Mouse (Mus musculus): Measurements from ENCODE around the gene Ivd.
A peak's percentile ranks its signal among the peaks of the same experiment; 100 is the strongest.

Ivd gene

DNA sequence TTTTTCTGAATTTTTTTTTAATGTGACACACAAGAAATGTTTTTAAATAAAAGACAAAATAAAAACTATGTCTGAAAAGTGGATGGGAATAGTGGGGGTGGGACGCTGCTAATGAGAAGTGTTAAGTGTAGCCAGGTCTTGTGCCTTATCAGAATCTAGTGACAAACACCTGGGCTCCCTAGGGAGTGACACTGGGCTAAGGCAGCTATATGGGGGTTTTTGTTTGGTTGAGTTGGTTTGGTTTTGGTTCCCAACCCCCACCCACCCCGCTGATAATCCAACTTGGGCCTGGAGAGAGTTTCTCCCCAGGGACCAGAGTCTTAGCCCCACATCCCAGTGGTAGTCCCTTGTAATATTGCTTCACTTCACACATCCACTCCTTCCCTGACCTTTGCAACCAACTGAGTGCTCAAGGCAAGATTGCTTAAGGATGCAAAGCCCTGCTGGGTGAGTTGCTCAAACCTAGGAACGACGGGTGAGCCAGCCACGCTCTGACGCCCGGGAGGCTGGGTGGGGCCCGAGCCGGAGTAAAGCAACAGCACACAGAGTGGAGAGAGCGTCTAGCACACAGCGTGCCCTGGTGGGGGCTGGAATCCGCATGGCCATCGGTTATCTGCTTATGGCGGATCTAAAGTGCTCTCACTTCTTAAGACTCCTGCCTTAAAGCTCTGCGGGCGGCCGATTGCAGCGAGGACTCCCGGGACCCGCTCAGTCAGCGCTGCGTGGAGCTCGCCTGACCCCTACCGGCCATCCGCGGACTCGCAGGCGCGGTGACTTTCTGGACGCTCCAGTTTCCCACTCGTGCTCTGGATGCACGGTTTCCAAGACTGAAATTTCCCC lies 21.3 kb downstream of the Ivd start:
- DNase-seq (ENCODE audit: low read depth) = peak; percentile 80

DNA sequence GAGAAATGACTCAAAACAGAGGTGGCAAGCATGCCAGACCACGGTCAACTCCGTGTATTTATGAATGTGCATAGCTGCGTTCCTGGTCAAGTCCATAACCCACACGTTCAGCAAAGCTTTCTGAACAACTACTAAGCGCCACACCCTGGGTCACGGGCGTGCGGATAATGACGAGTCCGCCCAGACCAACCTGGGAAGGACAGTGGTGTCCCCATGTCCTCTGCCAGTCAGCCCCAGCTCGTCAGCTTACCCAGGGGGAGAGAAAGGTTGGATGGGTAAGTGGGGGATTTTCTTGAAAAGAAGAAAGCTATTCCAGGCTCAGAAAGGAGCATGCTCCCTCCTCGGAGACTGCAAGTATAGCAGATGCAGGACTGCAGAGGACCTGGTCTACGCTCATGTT lies 25.7 kb downstream of the Ivd start:
- no peak for DNase-seq (ENCODE audit: low read depth)

DNA sequence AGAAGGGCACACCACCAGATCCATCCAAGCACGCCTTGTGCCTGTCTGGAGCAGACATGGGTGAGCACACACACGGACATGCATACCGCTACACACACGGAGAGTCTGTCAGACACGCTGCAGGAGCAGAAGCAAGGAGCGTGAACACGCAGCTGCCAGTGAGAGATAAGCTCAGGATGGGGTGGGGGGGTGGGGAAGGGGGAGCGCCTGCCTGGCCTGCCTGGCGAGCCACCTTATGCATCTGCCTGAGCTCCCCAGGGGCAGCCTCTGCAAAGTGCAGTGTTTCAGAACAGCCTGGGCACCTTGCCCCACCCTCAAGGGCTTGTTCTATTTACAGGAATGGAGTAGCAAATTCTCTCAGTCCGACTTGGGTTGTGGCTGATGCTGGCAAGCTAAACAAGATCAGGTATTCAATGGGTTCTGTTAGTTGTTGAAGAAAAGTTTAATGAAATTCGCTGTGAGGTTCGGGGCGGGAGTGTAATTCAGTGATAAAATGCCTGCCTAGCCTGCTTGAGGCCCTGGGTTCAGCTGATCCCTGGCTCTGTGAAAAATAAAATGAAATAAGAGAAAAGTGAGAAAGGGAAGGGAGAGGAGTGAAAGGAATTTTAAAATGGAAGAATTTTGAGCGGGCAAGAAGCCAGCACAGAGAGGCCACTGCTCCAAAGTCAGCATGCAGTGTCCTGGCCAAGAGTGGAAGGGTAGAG lies 26.2 kb downstream of the Ivd start:
- no peak for DNase-seq (ENCODE audit: low read depth)

DNA sequence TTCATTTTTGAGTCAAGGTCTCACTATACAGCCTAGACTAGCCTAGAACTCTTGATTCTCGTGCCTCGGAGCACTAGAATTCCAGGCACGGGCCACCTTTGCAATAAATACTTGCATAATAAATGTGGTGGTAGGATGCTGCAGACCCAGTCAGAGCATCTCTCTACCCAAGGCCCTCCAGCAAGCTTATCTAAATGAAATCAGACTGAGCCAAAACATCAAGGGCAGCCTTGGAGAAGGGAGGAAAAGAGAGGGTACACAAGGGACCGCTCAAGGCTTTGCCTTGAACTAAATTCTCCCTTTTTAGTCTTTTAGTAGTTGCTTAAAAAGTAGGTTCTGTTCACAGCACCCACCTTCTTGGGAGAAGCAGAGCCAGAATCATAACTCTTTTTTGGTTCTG lies 29.4 kb downstream of the Ivd start:
- no peak for DNase-seq (ENCODE audit: low read depth)

DNA sequence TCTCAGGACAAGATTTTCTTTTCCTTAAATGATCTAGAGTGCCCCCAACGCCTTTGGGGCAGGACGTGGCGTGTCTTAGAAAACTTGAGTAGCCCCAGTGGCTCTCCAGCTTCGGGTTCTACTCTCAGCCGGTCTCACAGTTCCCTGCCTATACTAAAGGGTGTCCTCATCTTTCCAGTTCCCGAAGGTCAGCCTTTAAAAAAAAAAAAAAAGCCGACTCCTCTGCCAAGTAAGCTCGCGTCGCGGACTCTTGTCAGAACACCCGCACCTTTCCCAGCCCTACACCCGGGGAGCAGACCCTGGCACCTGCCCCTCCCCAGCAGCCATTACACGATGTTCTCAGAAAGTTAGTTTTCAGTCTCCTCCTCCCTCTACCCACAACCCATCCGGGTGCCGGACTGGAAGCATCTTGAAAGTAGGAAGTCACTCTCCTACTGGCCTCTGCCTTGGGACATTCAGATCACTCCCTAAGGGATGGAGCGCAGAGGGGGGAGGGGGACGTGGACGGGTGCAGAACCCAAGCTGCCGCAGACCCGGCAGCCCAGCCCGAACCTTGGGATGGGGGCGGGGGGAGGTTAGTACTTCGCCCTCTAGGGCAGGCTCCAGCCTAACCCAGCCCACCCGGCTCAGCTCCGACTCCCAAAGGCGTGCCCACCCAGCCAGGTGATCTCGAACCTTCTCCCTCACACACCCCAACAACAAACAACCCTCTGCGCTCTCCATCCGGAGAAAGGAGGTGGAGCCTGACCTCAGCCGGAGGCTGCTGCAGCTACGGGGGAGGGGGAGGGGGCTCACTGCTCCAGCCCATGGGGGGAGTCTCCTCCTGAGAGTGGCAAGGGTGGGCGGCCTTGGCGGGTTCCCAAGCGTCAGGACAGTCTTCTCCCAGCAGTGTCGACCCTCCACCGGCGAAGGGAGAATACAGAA lies 34.5 kb downstream of the Ivd start:
- no peak for DNase-seq (ENCODE audit: low read depth)

DNA sequence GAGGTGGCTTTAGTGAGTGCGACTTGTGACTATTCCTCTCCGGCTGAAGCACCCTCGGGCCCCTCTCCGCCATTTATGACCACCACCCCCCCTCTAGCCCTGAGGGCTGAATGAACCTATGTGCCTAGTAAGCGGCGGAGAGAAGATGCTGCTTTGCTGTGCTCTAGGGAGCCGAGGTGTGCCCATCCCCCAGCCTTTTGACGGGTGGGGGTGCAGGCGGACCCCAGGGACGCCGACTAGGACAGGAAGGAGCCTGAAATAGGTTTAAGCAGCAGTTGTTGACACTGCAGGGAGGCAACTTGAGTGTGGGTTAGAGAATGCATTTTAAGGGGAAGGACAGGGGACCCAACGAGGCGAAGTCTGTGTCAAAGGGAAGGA lies 35.1 kb downstream of the Ivd start:
- no peak for DNase-seq (ENCODE audit: low read depth)

DNA sequence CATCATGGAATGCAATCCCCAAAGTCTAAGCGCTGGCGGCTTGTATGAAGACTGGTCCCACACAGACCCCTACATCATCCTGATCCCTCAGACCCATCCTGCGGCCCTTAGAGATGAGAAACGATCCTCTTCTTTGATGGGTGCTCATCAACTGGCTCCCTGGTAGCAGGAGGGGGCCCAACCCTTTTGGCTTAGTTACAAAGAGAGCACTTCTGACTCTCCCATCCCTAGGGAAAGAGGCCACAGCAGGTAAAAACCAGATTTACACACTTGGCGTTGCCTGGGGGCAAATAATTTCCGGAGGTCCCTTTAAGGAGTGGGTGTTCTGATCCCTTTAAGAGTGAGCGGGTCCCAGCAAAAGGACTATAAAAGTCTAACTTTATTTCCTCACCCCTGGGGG lies 35.6 kb downstream of the Ivd start:
- DNase-seq (ENCODE audit: low read depth) = no peak

DNA sequence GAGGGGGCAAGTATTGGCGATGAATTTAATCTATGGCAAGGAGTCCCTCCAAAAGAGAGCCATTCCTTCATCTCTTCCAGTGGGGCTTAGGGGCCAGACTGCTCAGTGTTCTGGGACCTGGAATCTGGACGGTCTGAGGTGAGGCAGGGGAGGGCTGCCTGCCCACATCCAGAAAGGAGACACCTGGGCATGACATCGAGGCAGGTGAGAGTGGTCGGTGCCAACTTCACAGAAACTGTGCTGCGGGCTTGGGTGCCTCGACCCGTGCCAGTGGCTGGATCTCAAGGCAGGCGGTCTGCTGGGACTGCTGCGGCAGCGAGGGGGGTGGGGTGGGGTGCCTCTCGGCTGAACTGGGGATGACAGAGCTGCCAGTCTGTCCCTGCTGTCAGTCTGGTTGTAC lies 36.1 kb downstream of the Ivd start:
- no peak for DNase-seq (ENCODE audit: low read depth)

DNA sequence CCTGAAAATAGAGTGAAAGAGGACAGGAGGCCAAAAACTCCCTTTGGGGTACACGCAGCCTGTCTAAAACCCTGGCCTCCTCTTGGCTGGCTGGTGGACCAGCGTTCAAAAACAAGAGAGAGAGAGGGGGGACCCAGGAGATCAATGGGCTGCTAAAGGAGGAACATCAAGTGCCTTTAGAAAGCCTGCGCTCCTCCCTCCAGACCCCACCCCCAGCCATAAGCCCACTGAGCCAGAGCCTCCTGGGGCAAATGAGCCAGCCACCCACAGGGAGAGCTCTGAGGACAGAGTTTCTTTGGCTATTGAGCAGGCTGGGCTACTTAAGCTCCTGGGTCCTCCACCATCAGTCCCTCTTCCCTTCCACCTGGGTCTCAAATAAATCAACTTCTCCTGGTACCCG lies 37.0 kb downstream of the Ivd start:
- DNase-seq (ENCODE audit: low read depth) = no peak

DNA sequence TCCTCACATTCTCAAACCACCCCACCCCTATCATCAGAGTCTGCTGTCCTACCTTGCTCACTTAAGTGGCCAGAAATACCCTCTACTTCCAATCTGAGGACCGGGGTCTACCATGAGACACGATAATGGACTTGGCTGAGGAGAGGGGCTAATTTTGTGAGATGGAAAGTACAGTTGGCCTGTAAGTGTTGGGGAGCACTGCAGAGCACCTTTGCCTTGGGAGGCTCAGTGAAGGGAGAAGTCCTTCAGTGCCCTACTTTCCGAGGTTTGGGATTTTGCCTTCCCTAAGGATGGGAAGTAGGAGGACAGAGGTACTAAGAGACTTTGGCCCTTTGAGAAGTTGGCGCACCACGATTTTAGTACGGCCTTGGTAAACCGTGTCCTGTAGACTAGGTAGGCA lies 37.6 kb downstream of the Ivd start:
- DNase-seq (ENCODE audit: low read depth) = no peak

DNA sequence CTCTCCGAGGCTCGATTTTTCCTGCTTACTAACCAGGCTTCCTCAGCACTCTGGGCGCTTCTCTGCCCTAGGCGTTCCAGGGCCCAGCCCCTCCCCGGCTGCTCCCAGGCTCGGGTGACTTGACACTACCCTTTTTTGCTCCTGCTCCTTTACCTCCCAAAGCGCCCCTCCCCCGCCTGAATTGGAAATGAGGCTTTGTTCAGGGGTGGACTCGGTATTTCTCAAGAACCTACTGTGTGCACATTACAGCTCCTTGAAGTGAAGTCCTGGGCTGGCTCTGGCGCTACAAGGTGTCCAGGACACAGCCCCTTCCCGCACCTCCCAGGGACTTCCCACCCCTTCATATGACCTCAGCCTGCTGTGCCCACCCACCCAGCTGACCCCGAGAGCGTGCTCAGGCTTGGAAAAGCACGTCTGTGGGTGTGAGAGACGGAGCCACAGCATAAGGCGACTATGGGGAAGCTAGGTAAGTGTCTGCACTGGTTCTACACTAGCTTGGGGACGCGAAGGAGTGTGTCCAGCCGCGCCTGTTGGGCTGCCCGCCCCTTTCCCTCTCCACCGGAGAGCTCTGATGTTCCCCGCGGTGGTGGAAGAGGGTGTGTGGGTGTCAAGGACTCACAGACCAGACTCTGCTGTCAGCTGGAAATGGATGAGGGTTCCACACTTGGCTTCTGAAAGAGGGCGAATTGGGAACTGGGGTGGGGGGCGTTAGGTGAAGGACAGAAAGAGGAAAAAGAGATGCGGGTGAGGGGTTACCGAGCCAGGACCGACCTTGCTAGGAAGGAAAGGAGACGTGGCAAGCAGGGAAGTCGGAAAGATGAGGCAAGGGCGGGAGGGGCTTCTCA lies 38.4 kb downstream of the Ivd start, which contains the start of gene Bahd1:
Gene Bahd1, plus strand, starts transcription at position 397 of the 845 bp plus-strand sequence.
- peak; percentile 32 for DNase-seq (ENCODE audit: low read depth)

DNA sequence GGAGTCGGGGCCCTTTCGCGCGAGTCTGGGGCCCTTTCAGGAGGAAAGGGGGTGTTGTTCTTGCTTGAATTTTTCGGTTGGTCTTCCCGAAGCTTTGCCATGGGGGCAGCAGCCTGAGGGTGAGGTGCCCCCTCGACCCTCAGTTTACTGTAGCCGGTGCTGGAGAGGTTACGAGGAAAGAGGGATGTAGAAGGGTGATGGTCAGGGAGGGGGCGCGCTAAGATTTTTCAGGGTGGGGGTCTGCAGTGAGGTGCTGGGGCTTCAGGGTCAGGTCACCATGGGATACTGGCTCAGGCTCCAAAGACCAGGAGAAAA lies 39.0 kb downstream of the Ivd start:
- peak; percentile 33 for DNase-seq (ENCODE audit: low read depth)

DNA sequence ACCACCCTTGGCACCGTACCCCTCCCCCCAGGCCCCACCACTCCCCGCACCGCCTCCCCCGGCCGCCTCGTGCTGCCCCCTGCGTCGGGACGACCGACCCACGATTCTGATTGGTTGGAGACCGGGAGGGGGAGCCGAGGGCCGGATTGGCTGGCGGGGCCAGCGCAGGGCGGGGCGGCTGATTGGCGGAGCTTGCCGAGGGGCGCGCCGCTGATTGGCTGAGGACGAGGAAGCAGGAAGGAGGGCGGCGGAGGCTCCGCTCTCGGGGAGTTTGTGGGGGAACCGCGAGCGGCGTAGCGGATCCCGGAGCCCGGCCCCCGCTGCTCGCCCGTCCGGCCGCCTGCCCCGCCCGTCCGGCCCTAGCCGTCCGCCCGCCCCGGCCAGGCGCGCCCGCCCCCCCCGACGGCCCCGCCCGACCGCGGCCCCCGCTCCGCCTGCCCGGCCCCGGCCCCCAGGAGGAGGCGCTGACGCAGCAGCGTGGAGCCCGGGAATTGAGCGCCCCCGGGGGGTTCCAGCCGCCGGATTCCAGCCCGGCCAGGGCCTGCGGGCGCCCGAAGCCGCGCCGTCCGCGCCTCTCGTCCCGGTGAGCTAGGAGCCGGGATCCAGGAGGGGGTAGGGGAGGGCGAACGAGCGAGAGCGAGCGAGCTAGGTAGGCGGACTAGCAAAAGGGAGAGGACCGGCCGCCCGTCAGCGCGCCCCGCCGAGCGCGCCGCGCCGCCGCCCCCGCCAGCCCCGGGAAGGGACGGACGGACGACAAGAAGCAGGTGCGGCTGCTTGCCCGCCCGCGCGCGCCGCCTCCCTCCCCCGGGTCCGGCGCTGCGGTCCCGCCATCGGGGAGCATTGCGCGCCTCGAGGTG lies 39.6 kb downstream of the Ivd start:
- peak; percentile 94 for DNase-seq (ENCODE audit: low read depth)

DNA sequence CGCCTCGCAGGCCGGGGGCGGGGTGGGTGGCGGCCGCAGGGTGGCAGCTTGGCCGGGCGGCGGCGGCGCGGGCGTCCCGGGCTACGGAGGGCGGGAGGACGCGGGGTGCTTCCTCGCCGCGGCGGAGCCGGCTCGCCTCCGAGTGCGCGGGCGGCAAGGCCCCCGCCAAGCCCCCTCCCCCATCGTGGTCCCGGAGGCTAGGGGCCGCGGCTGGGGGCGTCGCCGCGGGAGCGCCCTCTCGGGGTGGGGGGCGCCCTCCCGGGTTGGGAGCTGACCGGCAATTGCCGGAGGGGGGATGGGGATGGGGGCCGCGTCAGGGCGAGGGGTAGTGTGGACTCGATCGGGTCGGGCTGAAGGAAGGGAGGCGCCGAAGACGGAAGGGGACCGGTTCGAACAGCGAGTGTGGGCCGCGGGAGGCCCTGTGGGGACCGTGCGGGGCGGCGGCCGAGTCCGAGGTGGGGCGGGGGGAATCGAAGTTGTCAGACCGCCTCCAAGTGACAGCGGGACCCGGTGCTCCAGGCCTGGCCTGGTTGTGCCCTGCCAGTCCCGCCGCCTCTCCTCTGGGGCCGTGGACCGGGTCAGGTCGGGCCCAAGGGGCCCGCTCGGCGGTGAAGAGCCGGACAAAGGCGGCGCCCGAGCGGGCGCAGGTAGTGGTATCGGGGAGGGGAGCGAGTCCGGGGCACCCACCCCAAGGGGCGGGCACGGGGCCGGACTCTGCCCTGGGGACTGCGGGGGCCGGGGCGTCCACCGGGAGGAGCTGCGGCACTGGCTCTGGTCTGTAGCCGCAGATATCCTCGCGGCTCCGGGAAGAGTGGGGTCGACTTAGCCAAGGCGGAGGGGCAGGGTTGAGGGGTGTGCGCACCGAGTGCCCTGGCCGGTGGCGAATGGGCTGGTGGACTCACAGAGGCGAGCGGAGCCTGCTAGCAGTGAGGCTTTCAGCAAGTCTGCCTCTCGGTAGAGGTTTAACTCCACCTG lies 40.6 kb downstream of the Ivd start:
- DNase-seq (ENCODE audit: low read depth) = peak; percentile 47

DNA sequence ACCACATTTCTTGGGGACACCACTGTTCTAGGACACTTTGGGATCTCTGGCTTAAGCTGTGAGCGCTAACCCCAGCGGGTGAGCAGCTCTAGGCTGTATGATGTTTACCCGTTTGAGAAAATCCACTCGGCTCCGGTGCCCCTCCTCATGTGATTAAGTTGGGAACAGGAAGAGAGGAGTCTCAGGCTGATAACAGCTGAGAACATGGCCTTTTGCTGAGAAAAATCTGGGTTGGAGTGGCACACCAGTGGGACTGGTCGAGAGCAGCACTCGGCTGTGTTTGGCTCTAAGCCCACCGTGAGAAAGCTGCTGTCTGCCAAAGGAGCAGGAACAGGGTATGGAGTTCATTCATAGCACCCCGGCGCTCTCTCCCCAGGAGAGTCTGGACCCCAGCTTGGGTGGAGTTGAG lies 41.6 kb downstream of the Ivd start:
- no peak for DNase-seq (ENCODE audit: low read depth)

DNA sequence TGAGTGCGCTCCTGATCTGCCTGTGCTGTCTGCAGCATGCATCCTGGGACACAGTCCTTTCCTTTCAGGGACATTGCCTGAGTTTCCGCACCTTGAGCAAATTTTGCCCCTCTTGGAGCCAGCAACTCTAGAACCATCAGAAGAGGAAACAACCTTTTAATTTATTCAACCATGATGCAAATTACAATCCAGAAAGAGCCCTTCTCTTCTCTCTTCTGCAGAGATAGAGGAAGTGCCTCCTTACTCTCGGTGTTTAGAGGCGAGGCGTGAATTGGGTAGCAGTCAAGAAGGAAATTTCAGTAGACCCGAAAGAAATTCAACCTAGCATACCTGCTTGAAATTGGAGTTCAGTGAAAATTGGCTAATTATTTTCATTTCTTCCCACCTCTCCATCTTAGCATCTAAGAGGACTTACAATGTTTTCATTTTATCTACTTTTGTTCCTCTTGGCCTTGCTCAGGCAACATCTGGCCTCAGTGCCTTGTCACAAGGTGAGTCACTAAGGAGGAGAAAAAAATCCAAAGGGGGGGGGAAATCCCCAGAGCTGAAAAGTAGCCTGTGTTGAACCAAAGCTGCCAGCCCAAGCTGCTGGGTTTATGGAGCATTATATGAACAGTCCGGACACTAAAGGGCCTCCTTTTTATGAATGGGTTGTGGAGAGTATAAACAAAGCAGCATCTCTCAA lies 43.8 kb downstream of the Ivd start:
- peak; percentile 46 for DNase-seq (ENCODE audit: low read depth)

DNA sequence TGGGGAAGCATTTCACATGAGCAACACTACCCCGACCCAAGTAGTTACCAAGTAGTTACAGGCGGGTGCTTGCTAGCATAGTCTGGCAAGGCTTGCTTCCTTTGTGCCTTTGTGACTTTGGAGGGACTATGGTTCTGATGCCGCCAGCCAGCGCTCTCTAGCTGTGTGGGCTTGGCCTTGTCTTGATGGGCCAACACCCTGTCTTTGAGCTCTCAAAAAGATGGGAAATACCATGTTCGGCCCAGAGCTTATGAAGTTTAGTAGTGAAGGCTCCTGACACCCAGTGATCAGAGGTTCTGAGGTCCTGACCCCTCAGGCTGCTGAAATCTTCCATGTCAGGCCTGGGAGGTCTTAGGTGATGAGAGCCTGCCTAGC lies 44.4 kb downstream of the Ivd start:
- no peak for DNase-seq (ENCODE audit: low read depth)

DNA sequence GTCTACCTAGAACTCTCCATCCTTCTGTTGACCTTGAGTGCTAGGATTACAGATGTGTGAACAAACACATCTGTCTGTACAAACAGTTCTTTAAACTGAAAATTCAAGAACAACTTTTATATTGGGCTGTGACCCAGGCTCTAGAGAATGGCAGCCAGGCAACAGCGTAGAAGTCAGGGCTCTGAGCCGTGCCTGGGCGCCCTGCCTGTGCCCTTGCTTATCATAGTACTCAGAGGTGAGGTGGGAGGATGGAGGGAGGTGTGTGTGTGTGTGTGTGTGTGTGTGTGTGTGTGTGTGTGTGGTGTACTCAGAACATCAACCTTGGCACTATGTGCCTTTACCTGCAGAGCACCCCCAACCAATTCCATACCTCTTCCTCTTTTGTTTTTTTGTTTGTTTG lies 46.0 kb downstream of the Ivd start:
- no peak for DNase-seq (ENCODE audit: low read depth)

DNA sequence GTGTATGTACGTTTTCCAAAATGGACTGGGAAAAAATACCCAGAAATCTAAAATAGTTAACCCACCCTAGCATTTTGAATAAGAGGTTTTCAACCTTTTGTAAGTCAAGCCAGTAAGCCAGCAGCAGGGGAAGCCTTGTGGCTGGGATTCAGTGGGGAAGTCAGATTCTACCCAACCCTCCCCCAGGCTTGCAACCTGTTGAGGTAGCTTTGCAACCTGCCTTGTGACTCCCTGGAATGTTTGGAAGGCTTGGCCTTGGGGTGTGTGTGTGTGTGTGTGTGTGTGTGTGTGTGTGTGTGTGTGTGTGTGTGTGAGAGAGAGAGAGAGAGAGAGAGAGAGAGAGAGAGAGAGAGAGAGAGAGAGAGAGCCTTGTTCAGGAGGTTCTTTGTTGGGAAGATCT lies 47.4 kb downstream of the Ivd start:
- DNase-seq (ENCODE audit: low read depth) = no peak
